Mouse (Mus musculus): ENCODE measurements around the gene Zkscan8. TPM values are rescaled to one million over a fixed set of nuclear protein-coding genes. Genes with fewer than 3 reads are reported as not detected.

Zkscan8 gene
- 3.0 and 3.3 TPM in 2 replicates for polyA plus RNA-seq (2021; fragmentation: Nextera tagmentation)
- long read RNA-seq, experiment 1, full-length matches to known transcripts: 1 of 3 reads
- long read RNA-seq, experiment 1, partial matches to known transcripts: 0 of 3 reads
- long read RNA-seq, experiment 1, other reads (novel, unspliced or antisense): 2 of 3 reads
- long read RNA-seq, experiment 2, full-length matches to known transcripts: 1 of 7 reads
- long read RNA-seq, experiment 2, partial matches to known transcripts: 0 of 7 reads
- long read RNA-seq, experiment 2, other reads (novel, unspliced or antisense): 6 of 7 reads

DNA sequence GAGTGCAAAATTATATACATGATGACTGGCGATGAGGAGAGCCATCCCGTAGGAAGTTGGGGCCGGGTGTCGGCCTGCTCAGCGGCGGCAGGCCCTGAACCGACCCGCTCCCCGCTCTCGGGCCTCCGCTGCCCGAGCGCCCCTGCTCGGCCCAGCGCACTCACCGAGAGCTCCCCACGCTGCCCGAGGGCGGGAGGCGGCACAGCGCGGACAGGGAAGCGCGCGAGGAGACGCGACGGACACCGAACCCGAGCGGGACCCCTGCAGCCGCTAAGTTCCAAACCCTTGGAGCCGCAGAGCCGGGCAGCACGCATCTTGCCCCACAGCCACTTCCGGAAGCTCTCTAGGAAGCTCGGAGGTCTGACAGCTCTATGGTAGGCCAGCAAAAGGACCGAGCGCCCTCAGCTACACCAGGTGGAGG is at the start of gene Zkscan8:
Zkscan8 (minus strand) TSS at position 340 of the 421 bp plus-strand sequence.

DNA sequence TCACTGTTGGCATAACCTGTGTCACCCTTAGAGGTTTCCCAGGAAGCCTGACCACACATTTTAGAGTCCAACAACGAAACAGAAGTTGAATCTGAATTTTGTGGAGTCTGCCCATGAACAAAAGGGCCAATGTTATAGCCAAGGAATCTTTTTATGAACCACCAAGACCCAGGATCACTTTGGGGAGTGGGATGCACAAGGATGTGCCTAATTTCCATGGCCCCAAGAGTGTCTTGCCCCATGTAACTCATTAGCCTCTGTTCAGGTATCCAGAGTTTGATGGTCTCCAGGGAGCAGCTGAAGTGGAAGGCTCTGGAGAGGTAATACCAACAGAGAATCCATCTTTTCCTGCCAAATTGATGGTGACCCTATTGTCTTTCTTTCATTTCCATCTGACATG is 28.9 kb upstream of the Zkscan8 start, which contains the start of gene Olfr1535:
Olfr1535 (minus strand) TSS at position 101 of the 400 bp plus-strand sequence.

DNA sequence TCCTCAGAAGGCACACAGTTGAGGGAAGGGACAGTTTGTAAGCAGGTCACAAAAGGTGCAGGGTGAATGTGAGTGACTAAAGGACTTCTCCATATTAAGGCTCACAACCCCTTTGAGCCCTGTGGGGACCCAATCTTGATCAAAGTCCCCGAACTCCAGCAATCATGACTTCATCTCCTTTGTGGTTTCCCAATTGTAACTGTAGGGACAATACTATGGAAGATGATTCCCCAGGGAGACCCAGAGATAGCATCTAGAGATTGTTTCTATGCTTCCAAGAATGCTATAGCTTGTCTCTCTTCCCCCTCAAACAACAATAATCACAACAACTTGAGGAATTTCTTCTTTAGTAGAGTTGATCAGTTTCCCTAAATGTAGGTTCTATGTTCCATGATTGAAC is 11.8 kb upstream of the Zkscan8 start, which contains the start of gene Olfr1366:
Olfr1366 (minus strand) TSS at position 101 of the 400 bp plus-strand sequence.

DNA sequence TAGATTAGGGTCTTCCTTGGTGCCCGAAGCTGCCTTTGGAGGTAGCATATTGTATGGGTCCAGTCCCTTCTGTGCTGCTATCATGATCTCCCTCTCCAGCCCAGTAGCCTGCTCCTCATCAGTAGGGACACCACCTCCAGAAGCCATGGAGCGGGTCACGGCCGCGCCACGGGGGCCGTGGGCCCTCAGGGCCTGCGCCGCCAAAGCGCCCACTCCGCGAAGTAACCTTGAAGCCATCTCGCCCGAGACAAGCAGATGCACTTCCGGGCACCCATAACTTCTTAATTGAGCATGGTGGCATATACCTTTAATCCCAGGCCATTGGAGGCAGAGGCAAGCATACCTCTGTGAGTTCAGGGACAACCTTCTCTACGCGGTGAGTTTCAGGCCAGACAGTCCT is 29.7 kb downstream of the Zkscan8 start, which contains the start of gene Gm11273:
Gm11273 (minus strand) TSS at position 237 of the 400 bp plus-strand sequence.

DNA sequence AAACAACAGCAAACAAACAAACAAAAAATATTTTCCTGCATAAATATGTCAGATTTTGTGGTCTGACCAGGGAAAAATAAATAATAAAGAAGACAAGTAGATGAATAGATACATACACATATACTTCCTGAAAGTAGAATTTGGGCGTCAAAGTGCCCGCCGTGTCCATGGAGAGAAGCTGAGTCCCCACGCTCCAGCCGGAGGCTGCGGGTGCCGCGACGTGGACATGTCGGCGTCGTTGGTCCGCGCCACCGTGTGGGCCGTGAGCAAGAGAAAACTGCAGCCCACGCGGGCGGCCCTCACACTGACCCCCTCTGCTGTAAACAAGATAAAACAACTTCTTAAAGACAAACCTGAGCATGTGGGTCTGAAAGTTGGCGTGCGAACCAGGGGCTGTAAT is 35.8 kb downstream of the Zkscan8 start, which contains the start of gene AK157302:
AK157302 (plus strand) TSS at position 144 of the 400 bp plus-strand sequence.

DNA sequence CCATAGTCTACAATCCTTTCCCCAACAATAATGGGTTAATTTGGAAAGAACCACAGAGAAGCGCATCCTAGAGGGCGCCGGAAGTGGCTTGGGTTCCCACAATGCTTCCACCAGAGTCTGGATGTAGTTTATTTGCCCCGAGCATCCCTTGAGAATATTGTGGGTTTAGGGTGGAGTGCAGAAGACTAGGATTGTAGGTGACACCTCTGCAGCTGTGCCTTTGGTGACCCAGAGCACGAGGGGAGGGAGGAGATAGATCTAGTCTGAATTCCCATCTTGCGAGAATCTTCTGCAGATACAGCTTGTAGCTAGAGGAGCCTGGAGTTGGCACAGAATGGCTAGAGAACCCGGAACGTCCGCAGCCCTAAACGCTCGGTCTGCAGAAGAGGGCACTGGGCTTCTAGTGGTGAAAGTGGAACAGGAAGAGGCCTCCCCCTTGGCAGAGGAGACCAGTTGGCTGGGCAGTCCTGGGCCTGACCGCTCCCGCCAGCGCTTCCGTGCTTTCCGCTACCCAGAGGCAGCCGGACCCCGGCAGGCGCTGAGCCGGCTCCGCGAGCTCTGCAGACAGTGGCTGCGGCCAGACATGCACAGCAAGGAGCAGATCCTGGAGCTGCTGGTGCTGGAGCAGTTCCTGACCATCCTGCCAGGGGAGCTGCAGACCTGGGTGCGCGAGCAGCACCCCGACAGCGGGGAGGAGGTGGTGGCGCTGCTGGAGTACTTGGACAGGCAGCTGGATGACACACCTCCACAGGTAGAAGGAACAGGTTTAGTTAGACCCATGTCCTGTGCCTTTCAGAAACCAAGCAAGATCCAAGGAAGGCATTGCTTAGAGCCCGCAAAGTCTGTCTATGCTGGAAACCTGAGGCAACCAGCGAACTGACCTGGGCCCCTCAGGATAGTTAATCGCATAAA is 51.9 kb downstream of the Zkscan8 start, which contains the start of the genes Zkscan4 and Gm10065:
Zkscan4 (plus strand) TSS at position 149 of the 912 bp plus-strand sequence.
Gm10065 (minus strand) TSS at position 683 of the 912 bp plus-strand sequence.

DNA sequence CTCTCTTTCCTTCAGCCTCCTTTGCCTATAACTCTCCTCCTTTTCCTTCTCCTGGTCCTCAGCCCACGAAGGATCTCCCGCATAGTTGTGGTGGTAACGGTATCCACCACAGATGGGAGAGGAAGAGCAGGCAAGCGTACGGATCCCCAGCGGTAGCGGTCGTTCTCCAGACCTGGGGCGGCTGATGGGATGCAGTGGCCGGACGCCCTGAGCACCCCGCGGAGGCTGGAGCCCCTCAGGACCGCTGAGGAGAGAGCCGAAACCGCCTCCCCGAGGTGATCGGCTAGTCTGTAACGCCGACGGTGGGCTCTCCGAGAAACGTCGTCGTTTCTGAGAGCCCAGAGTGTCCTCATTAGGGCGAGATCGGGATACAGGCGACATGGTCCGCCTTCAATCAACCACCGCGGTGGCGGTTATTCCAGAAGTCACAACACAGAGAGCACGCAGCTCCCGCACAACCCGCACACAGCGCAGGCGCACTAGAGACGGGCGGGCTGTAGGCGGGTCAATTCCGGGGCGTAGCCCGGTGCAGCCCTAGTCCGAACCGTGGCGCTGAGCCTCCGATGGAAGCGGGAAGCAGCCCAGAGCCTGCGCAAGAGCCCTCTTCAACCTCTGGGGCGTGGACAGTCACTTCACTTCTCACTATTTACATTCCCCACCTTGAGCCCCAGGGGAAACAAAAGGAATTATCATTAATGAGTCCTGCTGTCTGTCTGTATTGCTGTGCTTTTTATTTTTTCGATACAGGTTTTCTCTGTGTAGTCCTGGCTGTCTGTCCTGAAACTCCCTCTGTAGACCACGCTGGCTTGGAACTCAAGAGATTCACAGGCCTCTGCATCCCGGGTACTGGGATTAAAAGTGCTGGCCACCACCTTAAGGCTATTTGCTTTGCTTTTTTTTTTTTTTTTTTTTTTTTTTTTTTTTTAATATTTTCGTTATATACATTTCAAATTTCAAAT is 62.6 kb downstream of the Zkscan8 start, which contains the start of gene Nkapl:
Nkapl (minus strand) TSS at position 449 of the 959 bp plus-strand sequence.

Other genes starting within 250 kb of the Zkscan8 start
- gene Gpx5, start 238.4 kb downstream of the Zkscan8 start, polyA plus RNA-seq (2021; fragmentation: Nextera tagmentation): not detected in 2 replicates
- gene Gpx6, start 219.0 kb downstream of the Zkscan8 start, polyA plus RNA-seq (2021; fragmentation: Nextera tagmentation): 1.8 TPM in 2 replicates
- gene Olfr1367, start 184.2 kb downstream of the Zkscan8 start, polyA plus RNA-seq (2021; fragmentation: Nextera tagmentation): not detected in 2 replicates
- gene Zscan12, start 168.3 kb downstream of the Zkscan8 start, polyA plus RNA-seq (2021; fragmentation: Nextera tagmentation): 5.0 and 5.1 TPM in 2 replicates
- gene Zkscan3, start 128.4 kb downstream of the Zkscan8 start, polyA plus RNA-seq (2021; fragmentation: Nextera tagmentation): 11.1 and 12.4 TPM in 2 replicates
- 1.2 TPM in 2 replicates for gene Pgbd1, start 90.1 kb downstream of the Zkscan8 start, polyA plus RNA-seq (2021; fragmentation: Nextera tagmentation)
- gene Zscan26, start 77.4 kb downstream of the Zkscan8 start, polyA plus RNA-seq (2021; fragmentation: Nextera tagmentation): 52.8 and 74.6 TPM in 2 replicates
- 1.5 TPM in 2 replicates for gene Nkapl, start 62.6 kb downstream of the Zkscan8 start, polyA plus RNA-seq (2021; fragmentation: Nextera tagmentation)
- 3.1 and 3.4 TPM in 2 replicates for gene Zkscan4, start 52.2 kb downstream of the Zkscan8 start, polyA plus RNA-seq (2021; fragmentation: Nextera tagmentation)
- gene Gm10065, start 51.7 kb downstream of the Zkscan8 start, polyA plus RNA-seq (2021; fragmentation: Nextera tagmentation): 3.9 TPM in 1 of 2 replicates, not detected in the other
- gene AK157302, start 35.9 kb downstream of the Zkscan8 start, polyA plus RNA-seq (2021; fragmentation: Nextera tagmentation): 1.5 and 2.0 TPM in 2 replicates
- 13.2 and 14.1 TPM in 2 replicates for gene Gm11273, start 29.7 kb downstream of the Zkscan8 start, polyA plus RNA-seq (2021; fragmentation: Nextera tagmentation)
- gene Olfr1366, start 11.7 kb upstream of the Zkscan8 start, polyA plus RNA-seq (2021; fragmentation: Nextera tagmentation): 0.09 TPM in 1 of 2 replicates, not detected in the other
- 0.06 TPM in 1 of 2 replicates, not detected in the other for gene Olfr1535, start 28.8 kb upstream of the Zkscan8 start, polyA plus RNA-seq (2021; fragmentation: Nextera tagmentation)
- not detected in 2 replicates for gene Olfr1364, start 50.6 kb upstream of the Zkscan8 start, polyA plus RNA-seq (2021; fragmentation: Nextera tagmentation)
- not detected in 2 replicates for gene Olfr1362, start 82.9 kb upstream of the Zkscan8 start, polyA plus RNA-seq (2021; fragmentation: Nextera tagmentation)
- not detected in 2 replicates for gene Olfr11, start 111.4 kb upstream of the Zkscan8 start, polyA plus RNA-seq (2021; fragmentation: Nextera tagmentation)
- not detected in 2 replicates for gene Olfr1361, start 132.3 kb upstream of the Zkscan8 start, polyA plus RNA-seq (2021; fragmentation: Nextera tagmentation)
- gene Olfr1360, start 146.3 kb upstream of the Zkscan8 start, polyA plus RNA-seq (2021; fragmentation: Nextera tagmentation): not detected in 2 replicates
- gene Olfr1359, start 167.0 kb upstream of the Zkscan8 start, polyA plus RNA-seq (2021; fragmentation: Nextera tagmentation): not detected in 2 replicates
- gene Hist1h2bl, start 185.0 kb upstream of the Zkscan8 start, polyA plus RNA-seq (2021; fragmentation: Nextera tagmentation): not detected in 2 replicates
- gene Hist1h2ai, start 185.3 kb upstream of the Zkscan8 start, polyA plus RNA-seq (2021; fragmentation: Nextera tagmentation): not detected in 2 replicates
- gene Hist1h3h, start 186.5 kb upstream of the Zkscan8 start, polyA plus RNA-seq (2021; fragmentation: Nextera tagmentation): not detected in 2 replicates
- gene Hist1h2bm, start 190.9 kb upstream of the Zkscan8 start, polyA plus RNA-seq (2021; fragmentation: Nextera tagmentation): not detected in 2 replicates
- 0.83 and 0.92 TPM in 2 replicates for gene Hist1h4j, start 203.9 kb upstream of the Zkscan8 start, polyA plus RNA-seq (2021; fragmentation: Nextera tagmentation)
- gene Hist1h4k, start 219.4 kb upstream of the Zkscan8 start, polyA plus RNA-seq (2021; fragmentation: Nextera tagmentation): 0.70 and 3.0 TPM in 2 replicates
- gene Hist1h2ak, start 222.7 kb upstream of the Zkscan8 start, polyA plus RNA-seq (2021; fragmentation: Nextera tagmentation): 1.8 TPM in 1 of 2 replicates, not detected in the other
- gene Hist1h2bn, start 223.0 kb upstream of the Zkscan8 start, polyA plus RNA-seq (2021; fragmentation: Nextera tagmentation): 1.0 and 2.3 TPM in 2 replicates
- 0.59 and 0.97 TPM in 2 replicates for gene Hist1h1b, start 249.5 kb upstream of the Zkscan8 start, polyA plus RNA-seq (2021; fragmentation: Nextera tagmentation)